Mouse (Mus musculus) embryo, embryonic 11.5 days (tissue): ENCODE data around the gene Atp8a1.

Source experiments
- DNase-seq: peaks from one replicate; pipeline ENCODE4 v3.0.0-alpha.2; 2012; ENCODE audit warnings: low read depth, low spot score

Atp8a1 gene

DNA sequence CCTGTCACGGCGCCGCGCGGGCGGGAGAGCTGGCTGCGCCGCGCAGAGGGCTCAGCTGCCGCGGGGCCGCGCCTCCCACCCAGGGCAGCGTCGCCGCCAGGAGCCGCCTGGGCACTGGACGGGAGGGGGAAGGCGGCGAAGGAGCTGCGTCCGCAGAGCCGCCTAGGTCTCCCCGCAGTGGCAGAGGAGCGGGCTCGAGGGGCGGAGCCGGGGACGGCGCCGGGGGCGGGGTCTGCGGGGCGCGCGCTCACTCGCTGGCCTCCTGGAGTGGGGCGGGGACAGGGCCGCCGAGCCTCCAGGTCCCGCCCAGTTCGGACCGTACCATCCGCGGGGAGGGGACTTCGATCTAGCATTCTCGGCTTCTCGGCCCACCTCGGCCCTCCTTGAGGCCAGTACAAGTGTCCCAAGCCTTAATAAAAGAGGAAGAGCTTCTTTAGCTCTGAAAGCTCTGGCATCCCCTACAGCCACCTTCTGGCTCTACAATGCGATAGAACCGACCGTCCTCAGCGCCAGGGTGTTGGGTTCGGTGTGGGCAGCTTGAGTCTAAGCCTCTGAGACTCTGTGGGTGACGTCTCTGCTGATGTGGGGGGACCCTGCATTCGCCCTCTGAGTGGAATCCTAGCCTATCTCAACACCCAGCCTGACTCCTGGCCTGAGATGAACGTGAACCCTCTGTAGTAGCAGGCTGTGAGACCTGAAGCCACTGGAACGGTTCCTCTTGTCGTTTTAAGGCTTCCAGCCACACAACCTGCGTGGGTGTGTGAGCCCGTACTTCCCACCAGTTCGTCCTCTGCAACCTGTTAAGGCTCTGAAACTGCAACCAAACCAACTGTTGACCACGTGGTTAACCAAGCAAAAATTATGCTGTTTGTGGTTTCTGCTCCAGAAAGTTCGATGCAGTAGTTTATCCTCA lies at the start of gene Atp8a1:
Gene Atp8a1 (minus strand): TSS at position 182 of the 913 bp plus-strand sequence.
- DNase-seq, result peak; percentile 95

DNA sequence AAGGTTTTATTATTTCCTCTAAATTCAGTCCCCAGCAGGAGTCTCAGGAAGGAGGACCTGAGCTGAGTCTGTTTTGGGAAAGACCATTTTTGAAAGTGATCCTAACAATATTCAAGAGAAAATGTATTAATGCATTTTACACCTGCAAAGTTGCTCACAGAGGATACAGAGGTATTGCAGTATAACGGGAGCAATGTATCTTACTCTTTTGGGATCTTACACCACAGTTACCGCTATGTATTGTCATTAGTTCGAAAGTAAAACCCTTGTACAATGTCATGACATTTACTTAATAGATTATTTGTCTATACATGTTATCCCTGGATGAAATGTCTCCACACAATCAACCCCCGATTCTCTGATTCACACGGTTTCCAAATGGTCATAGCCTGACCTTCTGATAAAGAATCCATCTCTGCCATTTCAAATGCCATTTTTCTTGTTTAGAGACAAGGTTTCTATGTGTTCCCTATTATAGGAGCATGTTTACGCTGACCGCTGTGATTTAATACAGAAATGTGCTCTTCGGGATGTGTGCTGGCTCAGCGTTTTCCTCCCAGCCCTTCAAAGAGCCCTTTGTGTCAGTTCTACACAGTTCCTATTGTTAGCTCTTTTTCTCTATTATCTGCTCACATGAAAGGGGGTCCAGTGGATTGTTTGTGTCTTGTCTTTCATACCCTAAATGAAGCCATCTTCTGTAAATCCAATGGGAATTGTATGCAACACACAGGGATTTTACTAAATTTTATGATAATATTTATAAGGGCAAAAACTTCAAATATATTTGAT lies 37.4 kb upstream of the Atp8a1 start:
- no peak for DNase-seq

DNA sequence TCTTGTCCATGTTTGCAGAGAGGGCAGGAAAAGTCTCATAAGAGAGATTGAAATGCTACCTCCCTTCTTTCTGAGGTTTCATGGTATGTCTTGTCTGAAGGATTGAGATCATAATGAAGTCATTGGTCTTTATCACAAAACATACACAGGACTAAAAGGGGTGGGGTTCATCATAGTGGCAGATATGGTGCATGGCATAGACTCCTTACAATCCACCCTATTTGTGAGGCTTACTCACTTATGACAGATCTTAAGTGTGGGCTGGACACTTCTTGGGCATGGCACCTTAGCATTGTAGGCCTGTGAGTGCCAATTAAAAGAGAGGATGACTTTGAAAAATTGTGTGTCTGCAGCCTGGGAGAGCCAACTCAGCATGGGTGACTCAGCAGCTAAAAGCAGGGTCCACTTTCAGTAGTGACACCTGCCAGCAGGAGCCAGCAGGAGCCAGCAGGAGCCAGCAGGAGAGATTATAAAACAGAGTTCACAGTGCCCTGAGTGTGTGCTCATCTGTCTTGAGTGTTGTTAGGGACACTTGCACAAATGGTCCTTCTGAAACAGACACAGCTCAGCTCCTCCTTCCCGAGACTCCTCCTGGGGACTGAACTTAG lies 36.4 kb upstream of the Atp8a1 start:
- DNase-seq, result no peak

DNA sequence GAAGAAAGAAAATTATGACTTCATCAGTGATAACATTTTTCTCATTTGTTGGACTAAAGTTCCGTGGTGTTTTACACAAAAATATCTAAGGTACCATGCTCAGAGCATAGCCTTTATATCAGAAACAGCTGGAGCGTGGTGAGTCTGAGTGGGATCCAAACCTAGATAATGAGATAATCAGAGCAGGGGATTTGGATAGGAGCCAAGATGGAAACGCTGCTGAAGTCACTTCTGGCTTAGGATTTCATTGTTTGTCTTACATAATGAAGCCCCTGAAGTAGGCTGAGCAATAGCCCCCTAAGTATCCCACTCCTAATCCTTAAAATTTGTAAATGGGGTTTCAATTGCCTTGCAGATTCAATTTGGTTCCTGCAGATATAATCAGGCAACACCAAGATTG lies 24.2 kb upstream of the Atp8a1 start:
- no peak for DNase-seq

DNA sequence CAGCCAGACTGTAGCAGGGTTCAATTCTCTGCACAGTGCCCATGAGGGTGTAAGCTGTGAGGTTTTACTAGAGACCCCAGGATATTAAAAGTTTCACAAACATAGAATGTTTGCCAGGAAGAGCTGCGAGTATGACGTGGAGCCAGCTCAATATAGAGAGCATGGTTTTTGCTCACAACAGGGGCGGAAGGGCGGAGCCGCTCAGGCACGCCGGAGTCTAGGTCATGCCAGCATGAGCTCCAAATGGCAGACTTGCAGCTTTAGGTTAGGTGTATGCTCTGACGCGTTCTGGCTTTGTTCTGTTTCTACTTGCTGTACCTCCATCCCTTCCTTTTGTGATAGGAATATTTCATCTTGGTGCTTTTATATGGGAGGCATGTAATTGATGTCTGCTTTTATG lies 19.0 kb upstream of the Atp8a1 start:
- no peak for DNase-seq

DNA sequence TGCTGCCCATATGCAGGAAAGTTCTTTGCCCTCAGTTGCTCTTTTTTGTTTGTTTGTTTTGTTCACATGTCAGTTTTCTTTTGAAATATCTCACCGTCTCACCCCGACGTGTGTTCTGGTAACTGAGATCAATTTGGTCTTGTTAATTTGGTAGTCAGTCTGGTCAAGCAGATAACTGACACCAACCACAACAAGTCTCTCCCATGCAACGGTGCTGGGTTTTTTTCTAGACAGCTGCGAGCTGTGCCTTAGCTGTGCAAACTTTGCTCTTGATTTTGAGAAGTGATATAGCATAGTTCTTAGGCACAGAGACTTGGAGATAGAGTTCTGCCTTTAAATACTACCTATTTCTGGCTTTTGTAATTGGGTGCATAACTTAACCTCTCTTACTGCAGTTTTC lies 18.4 kb upstream of the Atp8a1 start:
- no peak for DNase-seq

DNA sequence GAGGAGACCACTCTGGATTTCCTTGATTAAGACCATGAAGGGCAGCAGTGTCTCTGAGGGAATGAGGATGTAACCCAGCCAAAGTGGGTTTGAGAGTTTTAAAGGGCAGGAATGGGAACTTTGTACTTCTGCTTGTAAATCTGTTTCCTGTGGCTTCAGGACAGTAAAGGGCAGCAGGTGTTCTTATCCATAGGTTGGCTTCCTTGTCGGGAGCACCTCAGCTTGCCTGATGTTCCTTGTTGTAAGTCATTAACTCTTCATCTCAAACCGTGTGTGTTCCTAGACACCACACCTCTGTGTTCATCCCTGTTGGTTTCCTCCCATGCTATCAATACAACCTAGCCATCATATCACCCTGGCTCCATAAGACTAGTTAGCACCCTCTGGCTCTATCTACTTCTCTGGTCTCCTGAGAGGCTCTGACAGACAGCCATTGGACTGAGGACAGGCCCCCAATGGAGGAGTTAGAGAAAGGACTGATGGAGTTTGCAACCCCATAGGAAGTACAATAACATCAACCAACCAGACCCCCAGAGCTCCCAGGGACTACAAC lies 17.4 kb upstream of the Atp8a1 start:
- DNase-seq, result no peak

DNA sequence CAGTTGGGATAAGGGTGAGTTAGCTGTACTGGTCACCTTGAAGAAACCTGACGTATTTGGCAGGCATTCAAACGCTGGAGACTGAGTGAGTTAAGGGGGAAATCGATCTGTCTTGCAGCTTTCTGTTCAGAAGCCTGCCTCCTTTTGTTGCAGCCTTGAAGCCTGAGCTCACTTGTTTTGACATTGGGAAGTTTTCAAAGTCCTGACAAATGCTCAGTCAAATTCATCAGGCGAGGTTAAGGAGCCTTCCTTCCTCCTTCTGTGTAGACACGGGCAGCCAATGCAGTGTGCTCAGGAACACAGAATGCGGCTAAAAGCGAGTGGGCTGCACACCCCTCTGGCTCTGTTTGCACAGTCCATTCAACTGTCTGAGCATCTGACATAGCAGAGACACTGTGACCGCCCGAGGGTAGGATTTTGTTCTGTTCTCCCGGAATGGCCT lies 16.7 kb upstream of the Atp8a1 start:
- DNase-seq, result no peak

DNA sequence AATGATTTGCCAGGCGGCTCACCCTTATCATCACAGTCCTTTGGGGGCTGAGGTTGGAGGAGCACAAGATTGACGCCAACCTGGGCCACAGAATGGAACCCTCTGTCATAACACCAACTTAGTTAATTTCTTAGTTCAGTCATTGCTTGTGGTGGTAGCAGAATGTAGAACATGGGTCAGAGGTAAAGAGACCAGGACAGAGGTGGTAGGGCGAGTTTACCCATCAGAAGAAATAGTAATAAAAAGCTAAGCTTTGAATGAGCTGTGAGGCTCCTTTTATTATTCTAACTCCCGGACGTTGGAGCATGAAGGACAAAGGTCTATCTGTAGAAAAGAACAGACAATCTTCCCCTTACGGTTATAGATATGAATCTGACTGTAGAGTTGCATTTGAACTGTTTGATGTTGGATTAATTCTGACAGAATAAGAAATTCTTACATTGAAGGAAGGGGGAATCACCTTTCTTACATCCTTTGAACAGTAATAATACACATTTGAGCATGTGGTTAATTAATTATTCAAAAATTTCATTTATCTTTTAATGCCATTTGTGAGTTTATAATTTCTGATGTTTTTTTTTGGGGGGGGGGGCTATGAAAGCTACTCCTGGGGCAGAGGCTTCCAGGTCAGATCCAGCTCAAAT lies 7.9 kb upstream of the Atp8a1 start:
- no peak for DNase-seq

DNA sequence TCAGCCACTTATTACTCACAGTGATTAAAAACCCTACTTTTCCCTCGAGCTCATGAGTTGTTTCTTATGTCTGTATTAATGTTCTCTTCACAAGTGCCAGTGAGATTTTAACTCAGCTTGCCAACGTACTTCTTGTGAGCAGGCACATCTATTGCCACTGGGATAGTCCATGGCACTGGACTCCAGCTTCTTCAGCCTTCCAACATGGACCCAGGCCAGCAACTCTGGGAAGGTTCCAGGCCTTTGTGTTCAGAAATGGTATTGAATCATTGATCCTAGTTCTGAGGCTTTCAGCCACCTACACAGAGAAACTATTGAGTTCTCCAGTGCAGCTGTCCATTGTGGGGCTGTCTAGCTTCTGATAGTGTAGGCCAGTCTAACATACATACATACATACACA lies 5.6 kb upstream of the Atp8a1 start:
- no peak for DNase-seq

DNA sequence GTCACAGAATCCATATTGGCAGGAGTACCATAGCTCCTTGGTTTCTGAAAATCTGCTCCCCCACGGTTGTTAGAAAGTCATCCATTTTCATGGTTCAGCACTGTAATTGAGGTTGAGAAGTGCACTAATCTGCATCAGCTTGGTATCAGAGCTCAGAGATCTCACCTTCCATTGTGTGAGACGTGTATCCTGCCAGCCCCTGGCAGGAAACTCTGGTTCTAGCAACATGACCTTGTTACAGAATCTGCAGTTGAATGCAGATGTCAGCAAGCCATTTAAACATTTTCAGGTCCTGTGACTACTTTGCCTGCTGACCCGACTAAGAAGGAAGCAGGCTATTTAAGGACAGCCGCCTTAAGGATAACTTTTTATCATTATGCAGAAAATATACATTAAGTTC lies 2.2 kb upstream of the Atp8a1 start:
- no peak for DNase-seq

DNA sequence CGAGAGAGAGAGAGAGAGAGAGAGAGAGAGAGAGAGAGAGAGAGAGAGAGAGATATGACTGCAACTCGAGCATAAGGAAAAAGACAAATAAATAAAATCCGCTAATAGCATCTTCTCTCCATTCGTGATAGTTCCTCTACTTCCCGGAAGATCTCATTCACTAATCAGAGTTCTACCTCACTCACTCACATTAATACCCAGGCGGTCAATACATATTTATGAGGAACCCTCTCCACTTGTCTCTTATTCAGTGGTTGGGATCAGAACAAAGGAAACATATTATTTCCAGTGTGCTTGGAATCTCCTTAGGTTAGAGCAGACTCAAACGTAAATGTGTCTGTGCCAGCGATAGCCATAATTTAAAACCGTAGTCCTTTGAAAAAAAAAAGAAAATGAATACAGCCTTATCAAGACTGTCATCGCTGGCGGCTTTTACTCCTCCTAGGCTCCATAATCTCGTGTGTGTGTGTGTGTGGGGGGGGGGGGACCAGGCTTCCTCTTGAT lies 1.3 kb upstream of the Atp8a1 start:
- no peak for DNase-seq

DNA sequence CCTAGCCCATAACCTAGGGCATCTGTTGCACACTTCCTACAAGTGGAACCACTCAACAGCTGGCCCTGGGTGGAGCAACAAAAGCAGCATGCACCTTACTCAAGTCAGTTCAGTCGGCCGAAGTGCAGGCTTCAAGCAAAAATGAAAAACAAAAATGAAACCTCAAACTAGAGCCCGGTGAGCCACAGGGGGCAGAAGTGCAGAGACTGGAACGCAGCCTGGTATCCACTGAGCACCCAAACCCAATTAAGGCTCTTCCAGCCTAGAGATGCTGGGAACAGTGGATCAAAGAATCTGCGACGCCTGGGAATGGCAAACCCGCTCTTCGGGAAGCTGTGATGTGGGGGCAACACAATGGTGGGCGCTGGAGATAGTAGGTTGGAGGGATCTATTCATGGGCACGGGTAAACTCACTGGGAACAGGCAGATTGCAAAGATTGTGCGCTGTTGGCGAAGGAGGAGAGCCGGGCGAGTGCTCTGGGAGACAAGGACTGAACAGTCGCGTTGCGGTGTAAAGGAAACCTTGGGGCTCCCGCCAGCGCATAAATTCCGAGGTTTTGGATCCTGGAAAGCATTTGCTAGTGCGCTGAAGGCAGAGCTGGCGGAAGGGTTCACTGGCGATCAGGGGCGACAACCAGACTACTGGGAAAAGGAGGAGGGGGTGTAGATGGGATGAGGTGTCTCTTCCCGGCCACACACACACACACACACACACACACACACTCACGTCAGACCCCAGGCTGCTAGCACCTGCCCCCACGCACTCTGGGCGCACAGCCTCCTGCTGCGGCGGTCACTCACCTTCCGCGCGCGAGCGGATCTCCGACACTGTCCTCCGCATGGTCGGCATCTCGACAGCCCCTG lies 641 bp downstream of the Atp8a1 start:
- no peak for DNase-seq

DNA sequence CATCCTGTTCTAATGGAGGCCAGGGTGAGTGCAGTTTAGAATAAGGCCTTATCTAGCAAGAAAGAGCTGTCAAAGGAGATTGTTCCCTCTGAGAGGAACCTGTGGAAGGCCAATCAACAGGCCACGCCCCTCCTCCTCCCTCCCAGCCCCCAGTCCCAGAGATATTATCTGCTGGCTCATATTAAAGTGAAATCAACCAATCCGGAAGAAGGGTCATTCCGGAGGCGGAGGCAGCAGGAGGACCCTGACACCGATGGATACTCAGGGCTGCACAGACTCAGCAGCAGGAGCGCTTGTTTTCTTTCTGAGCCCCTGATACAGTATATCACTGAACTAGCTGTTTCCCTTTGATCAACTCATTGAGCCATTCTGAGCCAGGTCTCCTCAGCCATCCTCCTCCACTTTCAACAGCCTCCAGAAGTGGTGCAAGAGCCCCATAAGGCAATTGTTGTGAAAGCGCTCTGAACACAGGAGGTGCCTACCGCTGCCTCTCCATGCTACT lies 2.0 kb downstream of the Atp8a1 start:
- DNase-seq, result no peak

DNA sequence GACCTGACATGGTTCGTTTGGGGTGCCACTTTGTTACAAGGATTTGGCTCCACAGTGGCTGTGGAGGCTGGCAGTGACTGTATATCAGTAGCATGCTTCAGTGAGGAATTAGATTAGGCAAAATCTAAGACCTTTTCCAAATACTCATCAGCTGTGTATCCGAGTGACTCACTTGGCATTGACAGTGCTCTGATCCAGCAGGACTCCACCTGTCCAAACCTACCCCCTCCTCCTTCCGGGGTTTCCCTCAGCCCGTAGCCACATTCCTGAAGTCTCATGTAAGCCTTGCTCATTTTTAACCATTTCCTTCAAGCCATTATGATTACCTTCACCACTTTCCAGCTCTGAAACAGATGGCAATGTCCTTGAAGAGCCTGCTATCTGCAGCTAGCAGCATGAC lies 3.2 kb downstream of the Atp8a1 start:
- no peak for DNase-seq

DNA sequence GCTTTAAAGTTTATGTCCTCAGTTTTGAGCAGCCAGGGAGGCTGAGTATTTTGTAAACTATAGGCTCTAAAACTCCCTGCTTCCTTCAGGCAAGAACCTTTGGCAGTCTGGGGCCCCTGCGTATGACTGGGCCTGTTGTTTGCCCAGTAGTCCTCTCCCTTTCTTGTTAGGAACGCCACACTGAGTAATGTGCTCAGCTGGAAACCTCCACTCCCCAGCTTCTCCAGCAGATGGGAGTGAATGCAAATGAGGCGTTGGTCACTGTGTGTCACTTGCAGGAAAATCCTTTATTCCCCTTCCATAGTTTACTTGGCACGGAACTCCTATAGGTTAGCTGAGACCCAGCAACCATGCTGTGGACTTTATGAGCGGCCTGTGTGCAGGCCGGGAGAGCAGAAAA lies 4.9 kb downstream of the Atp8a1 start:
- DNase-seq, result no peak

DNA sequence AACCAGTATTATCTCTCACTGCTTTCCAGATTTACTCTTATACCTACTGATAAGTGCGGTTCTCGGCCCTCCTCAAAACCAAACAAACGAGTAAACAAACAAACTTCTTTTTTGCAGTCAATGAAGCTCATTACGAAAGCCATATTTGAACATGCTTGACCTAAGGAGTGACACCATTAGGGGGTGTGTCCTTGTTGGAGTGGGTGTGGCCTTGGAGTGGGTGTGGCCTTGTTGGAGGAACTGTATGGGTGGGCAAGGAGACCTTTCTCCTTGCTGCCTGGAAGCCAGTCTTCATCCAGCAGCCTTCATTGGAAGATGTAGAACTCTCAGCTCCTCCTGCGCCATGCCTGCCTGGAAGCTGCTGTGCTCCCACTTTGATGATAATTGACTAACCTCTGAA lies 13.4 kb downstream of the Atp8a1 start:
- DNase-seq, result no peak

DNA sequence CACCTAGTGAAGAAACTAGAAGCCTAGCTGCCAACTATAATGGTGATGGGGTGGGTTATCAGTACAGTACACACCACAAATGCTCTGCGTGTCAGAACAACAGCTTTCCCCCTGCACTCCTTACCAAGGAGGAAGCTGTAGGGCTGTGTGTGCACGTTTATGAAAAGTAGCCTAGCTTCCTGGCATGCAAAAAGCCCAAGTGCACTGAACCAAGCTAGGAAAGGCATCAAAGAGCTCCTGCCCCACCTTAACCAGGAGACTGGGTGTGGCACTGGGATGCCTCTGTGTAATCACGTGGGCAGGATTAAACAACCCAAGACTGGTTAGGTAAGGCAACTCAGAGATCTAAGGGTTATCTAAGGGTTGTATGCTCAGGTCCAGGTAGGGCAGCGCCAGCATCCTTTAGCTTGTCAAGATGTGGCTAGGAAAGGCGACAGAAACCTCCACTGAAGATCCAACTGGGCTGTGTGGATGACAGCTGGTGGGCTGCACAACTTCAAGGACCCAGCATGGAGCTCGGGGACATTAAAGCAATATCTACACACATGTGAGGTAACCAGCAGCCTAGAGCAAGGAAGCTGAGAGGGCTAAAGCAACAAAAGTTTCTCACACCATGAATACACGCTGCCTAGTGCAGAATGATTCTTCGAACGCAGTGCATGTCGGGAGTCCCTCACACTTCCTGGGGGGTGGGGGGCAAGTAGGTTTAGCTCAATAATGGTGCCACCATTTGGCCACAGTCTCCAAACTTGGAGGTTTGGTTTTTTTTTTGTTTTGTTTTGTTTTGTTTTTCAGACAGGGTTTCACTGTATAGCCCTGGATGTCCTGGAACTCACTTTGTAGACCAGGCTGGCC lies 15.7 kb downstream of the Atp8a1 start:
- DNase-seq, result no peak

DNA sequence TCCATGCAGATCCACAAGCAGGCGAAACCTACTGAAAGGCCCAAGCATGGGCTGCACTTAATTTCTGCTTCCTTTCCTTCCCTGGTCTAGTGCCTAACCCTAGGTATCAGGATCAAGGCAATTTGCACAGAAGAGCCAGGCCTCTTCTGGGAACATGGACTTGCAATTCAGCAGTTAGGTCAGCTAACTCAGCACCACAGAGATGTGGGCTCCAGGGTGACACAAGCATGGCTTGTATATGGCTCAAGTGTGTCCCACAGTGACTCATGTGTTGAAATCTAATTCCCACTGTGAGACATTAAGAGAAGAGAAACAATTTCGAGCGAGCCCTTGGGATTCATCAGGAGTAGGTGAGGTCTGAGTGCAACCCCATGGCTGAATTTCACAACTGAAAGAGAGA lies 18.9 kb downstream of the Atp8a1 start:
- DNase-seq, result no peak
